Mouse (Mus musculus) liver, embryonic 14.5 days (tissue): ENCODE measurements at regions not wholly inside any gene's neighbourhood (a gene's known extent, or its start where the extent isn't known, plus 50 kb on each side); places are given as distances from the start of the nearest gene placed in this dataset.

Experiments
- CTCF ChIP-seq: IDR thresholded peaks from 2 replicates; pipeline ENCODE4 v1.5.1; 2016; ENCODE audit warnings: antibody characterized with exemption, low read depth, control low read depth
- EP300 ChIP-seq: IDR thresholded peaks from 2 replicates; pipeline ENCODE4 v1.6.1; 2016; ENCODE audit warnings: antibody characterized with exemption, low read depth

GRCm38 (mm10) chr7:113151499-113151898 is 55.8 kb upstream of the Arntl start:
- TF ChIP-seq EP300 (no peak), CTCF (no peak)
